Mouse (Mus musculus): ENCODE measurements around the gene Flt3l.

- no peak for TF ChIP-seq POLR2A (IDR thresholded peaks at IDR 0.05; ENCODE audit: low read depth, low read length)
- TF ChIP-seq CTCF (IDR thresholded peaks at IDR 0.05; ENCODE audit: extremely low read depth, insufficient read length, insufficient replicate concordance, low read depth, low read length), result no peak
Observed at GRCm38 (mm10) chr7:45135370-45135769, 862 bp downstream of the Flt3l start.
